Mouse (Mus musculus) testis, adult 2 months (tissue): ENCODE measurements around the gene Ggt5.

Source experiments
- CTCF ChIP-seq: fragments of 200-500 bp; IDR thresholded peaks from 2 replicates; pipeline ENCODE4 v1.5.1; 2012; ENCODE audit warnings: low read depth, mild to moderate bottlenecking, inconsistent platforms, low read length, moderate library complexity; ENCODE audit not compliant: control insufficient read depth, insufficient read depth, insufficient replicate concordance
- POLR2A ChIP-seq: fragments of 200-500 bp; IDR thresholded peaks from 2 replicates; pipeline ENCODE4 v1.6.1; 2012; ENCODE audit warnings: low read depth, mild to moderate bottlenecking, inconsistent platforms, low read length, moderate library complexity; ENCODE audit not compliant: control insufficient read depth

GRCm38 (mm10) chr10:75556026-75556425 lies 33.1 kb upstream of the Ggt5 start:
- TF ChIP-seq CTCF: no peak
- no peak; the same call in 1 of the 2 replicates for TF ChIP-seq POLR2A
